Mouse (Mus musculus) heart, embryonic 11.5 days (tissue): ENCODE measurements at regions not wholly inside any gene's neighbourhood (a gene's known extent, or its start where the extent isn't known, plus 50 kb on each side); places are given as distances from the start of the nearest gene placed in this dataset.
A peak's percentile ranks its signal among the peaks of the same experiment; 100 is the strongest.

Experiments used
- ATAC-seq: fragments of 200-750 bp; cut with Nextera tagmentation; replicated peaks from 2 replicates; pipeline ENCODE4 v1.8.0; 2017; ENCODE audit warnings: moderate library complexity; ENCODE audit not compliant: insufficient number of reproducible peaks, low FRiP score, low TSS enrichment
- H3K27ac ChIP-seq: fragments of 300-500 bp; sonication (generic); 2 replicates; pipeline ENCODE4 v1.5.1; 2014; ENCODE audit warnings: mild to moderate bottlenecking, low read depth, low read length
- H3K27me3 ChIP-seq: fragments of 300-500 bp; sonication (generic); 2 replicates; pipeline ENCODE4 v1.6.1; 2014; ENCODE audit warnings: mild to moderate bottlenecking, low read length, mixed read lengths; ENCODE audit not compliant: control insufficient read depth, insufficient read depth
- H3K36me3 ChIP-seq: fragments of 300-500 bp; sonication (generic); 2 replicates; pipeline ENCODE4 v1.6.1; 2014; ENCODE audit warnings: mild to moderate bottlenecking, low read length, moderate library complexity, mixed read lengths; ENCODE audit not compliant: control insufficient read depth, insufficient read depth
- H3K4me1 ChIP-seq: fragments of 300-500 bp; sonication (generic); 2 replicates; pipeline ENCODE4 v1.6.1; 2014; ENCODE audit warnings: low read length; ENCODE audit not compliant: control insufficient read depth, insufficient read depth
- H3K4me2 ChIP-seq: fragments of 300-500 bp; sonication (generic); 2 replicates; pipeline ENCODE4 v1.6.1; 2014; ENCODE audit warnings: mild to moderate bottlenecking, moderate library complexity
- H3K4me3 ChIP-seq: fragments of 300-500 bp; sonication (generic); 2 replicates; pipeline ENCODE4 v1.5.1; 2014; ENCODE audit warnings: low read depth, low read length
- H3K9ac ChIP-seq: fragments of 300-500 bp; sonication (generic); 2 replicates; pipeline ENCODE4 v1.6.1; 2014; ENCODE audit warnings: mild to moderate bottlenecking, low read depth, low read length, moderate library complexity
- H3K9me3 ChIP-seq: fragments of 300-500 bp; sonication (generic); replicated peaks from 2 replicates; pipeline ENCODE4 v1.6.1; 2016; ENCODE audit warnings: low read length; ENCODE audit not compliant: control insufficient read depth
- WGBS: fragments of 180-500 bp; shearing (Covaris S2); extraction: QIAGEN DNeasy Blood & Tissue Kit; methylation state at CpG from one replicate; pipeline ENCODE4 v1.1.7; 2014; ENCODE audit not compliant: insufficient replicate concordance; 5-methylcytosine and 5-hydroxymethylcytosine counted together

DNA sequence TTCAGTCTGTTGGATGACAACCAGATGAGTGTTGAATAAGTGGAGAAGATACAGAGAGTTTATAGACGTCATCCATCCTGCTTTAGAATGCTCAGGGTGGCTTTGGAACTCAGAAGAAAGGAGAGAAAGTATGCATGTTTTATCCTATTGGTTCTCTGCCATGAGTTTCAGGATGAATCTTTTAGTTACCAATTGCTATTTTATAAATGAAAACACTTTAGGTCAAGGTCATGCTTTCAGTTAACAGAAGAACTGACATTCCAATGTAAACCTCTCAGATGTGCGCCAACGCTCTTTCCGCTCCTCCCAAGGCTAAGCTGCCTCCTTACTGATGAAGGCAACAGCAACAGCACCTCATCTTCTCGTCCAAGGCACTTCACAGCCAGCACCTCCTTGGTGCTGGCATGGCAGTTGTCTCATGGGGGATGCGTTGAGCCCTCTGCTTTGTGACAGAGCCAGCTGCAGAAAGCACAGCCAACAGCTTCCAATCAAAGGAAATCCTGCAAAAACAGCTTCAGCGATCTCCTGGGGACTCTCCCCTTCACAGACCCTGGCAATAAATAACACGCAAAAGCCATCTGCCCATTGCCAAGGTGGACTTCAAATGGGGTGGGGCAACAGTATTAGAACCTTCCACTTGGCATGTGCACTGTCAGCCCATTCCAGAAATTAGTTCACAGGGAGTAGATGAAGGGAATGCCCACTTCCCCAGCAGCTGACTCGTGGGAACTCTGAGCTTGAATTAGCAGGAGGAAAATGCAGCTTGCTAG is 580.9 kb upstream of the Klf4 start:
- Histone ChIP-seq H3K36me3 (no peaks in the 10 kb centered on the region), H3K4me3 (no peak overlapping the region), H3K27me3 (no peaks in the 10 kb centered on the region), H3K4me2 (peak overlapping the region; percentile 44), H3K9ac (no peak overlapping the region), H3K4me1 (peaks cover 7% of the 10 kb centered on the region), H3K27ac (peak overlapping the region; percentile 62), H3K9me3 (no peaks in the 10 kb centered on the region)
- ATAC-seq, result no peak
- 53% methylated on average over 9 of the region's 9 CpGs for WGBS

DNA sequence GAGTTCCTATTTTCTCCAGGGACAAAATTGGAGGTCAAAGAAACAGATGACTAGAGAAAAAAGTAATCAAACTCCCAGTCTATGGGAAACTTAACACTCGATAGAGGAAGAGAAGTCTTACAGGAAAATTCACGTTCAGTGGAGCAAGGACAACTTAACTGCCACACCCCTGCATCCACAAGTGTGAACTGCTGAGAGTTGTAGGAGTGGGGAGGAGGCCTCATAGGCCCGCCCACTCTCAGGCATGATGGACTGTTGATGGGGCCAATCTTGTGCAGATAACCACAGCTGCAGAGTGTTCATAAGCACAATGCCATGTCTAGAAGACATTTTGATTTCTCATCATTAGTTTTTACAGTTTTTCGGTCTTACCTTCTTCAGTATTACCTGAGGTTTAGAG is 574.7 kb upstream of the Klf4 start:
- WGBS, result 61% methylated on average over 4 of the region's 4 CpGs
- no peaks in the 10 kb centered on the region for H3K4me1 ChIP-seq

DNA sequence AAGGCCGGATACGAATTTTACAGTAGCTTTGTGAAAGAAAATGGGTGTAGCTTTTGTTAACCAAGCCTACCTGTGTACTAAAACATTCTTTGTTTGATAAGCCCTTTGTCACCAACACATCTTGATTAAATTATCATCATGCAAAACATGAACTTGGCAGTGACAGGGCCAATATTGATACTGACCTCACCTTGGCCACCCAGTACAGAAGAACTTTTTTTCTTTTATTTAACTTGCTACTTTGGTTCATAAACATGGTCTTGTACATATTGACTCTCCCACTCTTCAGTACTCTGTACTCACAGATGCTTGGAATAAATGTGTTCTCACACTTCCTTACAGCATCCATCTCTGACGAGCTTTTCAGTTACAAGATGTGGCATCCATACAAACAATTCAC is 570.0 kb upstream of the Klf4 start:
- no peaks in the 10 kb centered on the region for H3K9me3 ChIP-seq
- no peak overlapping the region for H3K27ac ChIP-seq
- no peak overlapping the region for H3K4me2 ChIP-seq
- no peaks in the 10 kb centered on the region for H3K36me3 ChIP-seq
- ATAC-seq, result no peak
- no peaks in the 10 kb centered on the region for H3K27me3 ChIP-seq
- H3K4me1 ChIP-seq, result no peaks in the 10 kb centered on the region
- 82% methylated on average over 3 of the region's 3 CpGs for WGBS
- no peak overlapping the region for H3K4me3 ChIP-seq
- H3K9ac ChIP-seq, result no peak overlapping the region

More for the DNA sequence above, 574.7 kb upstream of the Klf4 start:
- no peaks in the 10 kb centered on the region for H3K9me3 ChIP-seq
- H3K4me2 ChIP-seq, result no peak overlapping the region
- no peaks in the 10 kb centered on the region for H3K36me3 ChIP-seq
- no peak overlapping the region for H3K9ac ChIP-seq
- ATAC-seq, result no peak
- H3K27ac ChIP-seq, result no peak overlapping the region
- H3K4me3 ChIP-seq, result no peak overlapping the region
- H3K27me3 ChIP-seq, result no peaks in the 10 kb centered on the region

DNA sequence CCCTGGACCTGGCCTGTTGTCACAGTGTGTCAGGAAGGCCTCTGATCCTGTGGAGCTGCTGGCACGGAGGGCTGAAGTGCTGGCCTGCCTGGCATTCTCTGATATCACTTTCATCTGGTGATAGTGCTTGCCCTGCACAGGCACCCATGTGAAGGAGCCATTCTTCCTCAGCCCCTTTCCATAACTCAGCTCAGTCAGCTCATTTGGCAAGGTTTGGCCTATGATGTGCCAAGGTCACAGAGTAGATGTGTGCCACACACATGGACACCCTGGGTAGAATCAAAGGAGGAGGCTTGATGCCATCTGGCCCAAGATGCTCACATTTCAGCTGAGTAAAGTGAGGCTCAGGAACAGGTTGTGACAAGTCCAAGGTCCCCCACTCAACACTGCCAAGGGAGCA is 558.5 kb upstream of the Klf4 start:
- no peaks in the 10 kb centered on the region for H3K4me1 ChIP-seq
- no peaks in the 10 kb centered on the region for H3K27me3 ChIP-seq
- H3K9ac ChIP-seq, result no peak overlapping the region
- no peak overlapping the region for H3K4me3 ChIP-seq
- no peak overlapping the region for H3K27ac ChIP-seq
- H3K9me3 ChIP-seq, result no peaks in the 10 kb centered on the region
- 60% methylated on average over 1 of the region's 1 CpGs for WGBS
- H3K4me2 ChIP-seq, result no peak overlapping the region
- no peaks in the 10 kb centered on the region for H3K36me3 ChIP-seq
- no peak for ATAC-seq

DNA sequence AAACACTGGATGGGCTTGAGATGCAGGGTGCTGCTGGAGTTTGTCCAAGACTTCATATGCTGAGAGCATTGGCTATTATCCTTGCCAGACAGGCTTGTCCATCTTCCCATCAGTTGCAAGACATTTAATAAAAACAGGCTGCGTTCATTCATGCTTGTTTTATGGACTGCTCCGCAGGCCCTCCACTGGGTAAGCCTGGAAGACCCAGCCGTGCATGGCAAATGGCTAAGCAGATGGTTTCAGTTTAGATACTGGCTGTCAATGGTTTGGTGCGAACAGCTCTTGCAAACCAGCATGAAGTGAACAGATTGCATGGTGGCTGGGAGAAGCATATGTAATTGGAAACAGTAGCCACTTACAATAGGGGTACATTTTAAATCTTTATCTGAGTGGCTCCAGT is 556.4 kb upstream of the Klf4 start:
- H3K27me3 ChIP-seq, result no peaks in the 10 kb centered on the region
- no peaks in the 10 kb centered on the region for H3K36me3 ChIP-seq
- H3K9ac ChIP-seq, result no peak overlapping the region
- no peaks in the 10 kb centered on the region for H3K4me1 ChIP-seq
- no peak for ATAC-seq
- H3K9me3 ChIP-seq, result no peaks in the 10 kb centered on the region
- no peak overlapping the region for H3K27ac ChIP-seq
- no peak overlapping the region for H3K4me3 ChIP-seq
- WGBS, result 45% methylated on average over 4 of the region's 4 CpGs
- no peak overlapping the region for H3K4me2 ChIP-seq

DNA sequence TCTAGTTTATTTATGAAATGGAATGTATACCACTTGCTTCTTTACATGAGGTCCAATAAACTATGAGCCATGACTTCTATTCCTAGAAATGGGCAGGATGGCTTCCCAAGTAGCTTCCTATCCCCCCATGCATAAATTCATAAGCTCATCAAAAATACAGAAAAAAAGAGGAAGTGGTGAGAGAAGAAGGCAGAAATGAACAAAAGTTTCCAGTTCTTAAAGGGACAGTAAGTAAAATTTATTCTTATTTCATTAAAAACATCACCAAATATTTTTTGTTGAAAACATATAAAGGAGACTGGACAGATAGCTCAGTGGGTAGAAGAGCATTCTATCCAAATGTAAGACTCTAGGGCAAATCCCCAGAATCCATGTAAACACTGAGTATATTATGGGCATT is 554.0 kb upstream of the Klf4 start:
- Histone ChIP-seq H3K4me2 (no peak overlapping the region), H3K4me3 (no peak overlapping the region), H3K27me3 (no peaks in the 10 kb centered on the region), H3K4me1 (no peaks in the 10 kb centered on the region), H3K9me3 (no peaks in the 10 kb centered on the region), H3K9ac (no peak overlapping the region), H3K36me3 (no peaks in the 10 kb centered on the region), H3K27ac (no peak overlapping the region)
- ATAC-seq, result no peak

DNA sequence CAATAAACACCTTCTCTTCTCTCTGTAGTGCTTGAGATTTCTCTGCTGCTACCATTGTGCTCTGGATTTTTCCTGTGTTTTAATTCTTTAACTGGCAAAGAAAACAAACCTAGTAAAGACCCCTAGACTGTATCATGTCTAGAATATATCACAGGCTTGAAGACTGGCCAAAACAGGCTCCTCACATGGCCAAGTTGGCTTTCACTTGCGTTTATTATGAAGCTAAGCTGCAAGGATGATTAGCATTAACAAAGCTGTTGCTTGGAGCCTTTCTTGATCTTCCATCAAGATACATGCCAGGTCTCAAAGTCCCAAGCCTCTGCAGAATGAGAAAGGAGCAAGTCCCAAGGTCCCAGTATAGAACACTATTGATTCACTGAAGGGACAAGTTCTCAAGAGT is 551.9 kb upstream of the Klf4 start:
- no peak overlapping the region for H3K9ac ChIP-seq
- 82% methylated on average over 1 of the region's 1 CpGs for WGBS
- H3K27me3 ChIP-seq, result no peaks in the 10 kb centered on the region
- no peak overlapping the region for H3K27ac ChIP-seq
- ATAC-seq, result no peak
- H3K36me3 ChIP-seq, result no peaks in the 10 kb centered on the region
- H3K4me2 ChIP-seq, result no peak overlapping the region
- no peaks in the 10 kb centered on the region for H3K9me3 ChIP-seq
- H3K4me3 ChIP-seq, result no peak overlapping the region
- no peaks in the 10 kb centered on the region for H3K4me1 ChIP-seq

DNA sequence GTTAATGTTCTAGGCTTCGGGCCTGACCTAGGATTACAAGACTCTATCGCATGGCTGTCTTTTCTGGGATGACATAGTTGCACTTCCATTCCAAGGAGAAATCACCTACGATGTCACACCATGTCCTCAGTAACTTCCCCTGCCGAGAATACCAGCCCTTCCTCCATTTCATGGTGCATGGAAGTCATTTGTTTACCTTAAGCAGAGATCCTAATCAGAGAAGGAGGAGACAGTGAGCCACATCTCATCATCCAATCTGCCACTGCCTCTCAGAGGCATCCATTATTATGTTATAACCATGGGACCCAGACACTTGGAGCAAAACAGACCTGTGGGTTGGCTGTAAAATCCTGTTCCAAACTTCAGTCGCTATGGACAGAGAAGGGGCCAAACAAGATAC is 550.1 kb upstream of the Klf4 start:
- no peaks in the 10 kb centered on the region for H3K27me3 ChIP-seq
- ATAC-seq, result no peak
- H3K27ac ChIP-seq, result no peak overlapping the region
- no peak overlapping the region for H3K4me2 ChIP-seq
- H3K36me3 ChIP-seq, result no peaks in the 10 kb centered on the region
- H3K9me3 ChIP-seq, result no peaks in the 10 kb centered on the region
- H3K9ac ChIP-seq, result no peak overlapping the region
- H3K4me1 ChIP-seq, result no peaks in the 10 kb centered on the region
- whole genome bisulfite sequencing, result 64% methylated on average over 5 of the region's 5 CpGs
- no peak overlapping the region for H3K4me3 ChIP-seq

DNA sequence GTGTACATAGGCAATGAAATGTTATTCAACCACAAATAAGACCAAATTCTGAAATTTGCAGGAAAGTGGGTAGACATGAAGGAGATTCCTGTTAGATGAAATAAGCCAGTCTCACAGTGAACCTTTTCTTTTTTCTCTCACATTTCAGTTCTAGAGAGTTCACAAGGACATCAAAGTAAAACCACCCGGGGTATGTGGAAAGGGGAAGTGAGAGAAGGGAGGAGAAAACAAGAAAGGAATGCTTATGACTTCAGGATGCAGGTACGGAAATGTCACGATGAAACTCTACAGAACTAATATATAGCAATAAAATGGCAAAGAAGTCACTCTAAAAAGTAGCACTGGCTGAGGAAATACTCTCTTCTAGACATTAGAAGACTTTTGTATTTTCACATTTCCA is 548.7 kb upstream of the Klf4 start:
- no peaks in the 10 kb centered on the region for H3K4me1 ChIP-seq
- no peak overlapping the region for H3K4me2 ChIP-seq
- no peak overlapping the region for H3K27ac ChIP-seq
- H3K9ac ChIP-seq, result no peak overlapping the region
- no peak overlapping the region for H3K4me3 ChIP-seq
- 65% methylated on average over 3 of the region's 3 CpGs for WGBS
- ATAC-seq, result no peak
- H3K27me3 ChIP-seq, result no peaks in the 10 kb centered on the region
- no peaks in the 10 kb centered on the region for H3K9me3 ChIP-seq
- H3K36me3 ChIP-seq, result no peaks in the 10 kb centered on the region
